In genomic region chr16:42079573-42079972, GRCm38 (mm10) we compare ENCODE assay signal across 16 mouse cellular contexts.
"Had no signal": no experiment of that assay in that cellular context is flagged by ENCODE, and none has a peak within 500 bp of the region (broad histone marks: within the 10 kb centered on the region; RNA-seq: fewer than 3 reads in every experiment).

No protein-coding gene starts in this region.

- H3K27ac ChIP-seq: kidney, postnatal 0 days; layer of hippocampus, adult 2 months; limb, embryonic 13.5 days; liver, embryonic 14.5 days; neural tube, embryonic 15.5 days; stomach, postnatal 0 days had no signal

- DNase-seq: kidney, adult 8-10 months; kidney, postnatal 36 days; lung, adult 18-20 months; lung, postnatal 36 days; midbrain, embryonic 14.5 days; thymus, adult 18-20 months; thymus, postnatal 14 days had no signal

- H3K4me3 ChIP-seq: layer of hippocampus, adult 2 months; limb, embryonic 13.5 days; myocyte; neural tube, embryonic 15.5 days had no signal

- ATAC-seq: intestine, postnatal 0 days; lung, postnatal 0 days had no signal

- H3K4me1 ChIP-seq: limb, embryonic 13.5 days; neural tube, embryonic 15.5 days had no signal
